Mouse (Mus musculus) lung, postnatal 25 days (tissue): ENCODE results near the gene Oas1g.
"Not testable (repeated sequence)": the region's sequence is repeated elsewhere in the genome, so short reads cannot be mapped to it uniquely, and the experiment has no call there.

ENCODE experiments used
- DNase-seq: peaks from one replicate; pipeline ENCODE4 v3.0.0; 2022; ENCODE audit warnings: low spot score

Oas1g gene

DNA sequence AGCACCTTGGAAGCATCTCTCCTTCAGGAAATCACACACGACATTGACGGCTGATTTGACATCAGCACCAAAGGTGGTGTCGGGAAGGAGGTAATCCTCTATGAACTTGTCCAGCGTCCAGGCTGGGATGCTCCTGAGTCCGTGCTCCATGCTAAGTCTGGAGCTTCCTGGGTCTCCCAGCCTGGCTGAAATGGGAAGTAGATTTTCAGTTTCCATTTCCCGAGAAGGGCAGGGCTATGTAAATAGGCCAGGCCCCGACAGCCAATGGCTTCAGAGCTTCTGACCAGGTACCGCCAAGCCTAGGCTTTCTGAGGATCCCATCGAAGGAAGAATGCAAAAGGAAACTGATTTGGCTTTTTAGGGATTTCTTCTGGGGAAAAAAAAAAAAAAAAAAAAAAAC is at the start of gene Oas1g:
Gene Oas1g (minus strand): TSS at position 201 of the 400 bp plus-strand sequence.
- DNase-seq = peak; percentile 13

- DNase-seq = no peak
These were observed 46.6 kb upstream of the Oas1g start for GRCm38 (mm10) chr5:120933966-120934365.

GRCm38 (mm10) chr5:120927036-120927435 is 39.6 kb upstream of the Oas1g start:
- no peak for DNase-seq

DNA sequence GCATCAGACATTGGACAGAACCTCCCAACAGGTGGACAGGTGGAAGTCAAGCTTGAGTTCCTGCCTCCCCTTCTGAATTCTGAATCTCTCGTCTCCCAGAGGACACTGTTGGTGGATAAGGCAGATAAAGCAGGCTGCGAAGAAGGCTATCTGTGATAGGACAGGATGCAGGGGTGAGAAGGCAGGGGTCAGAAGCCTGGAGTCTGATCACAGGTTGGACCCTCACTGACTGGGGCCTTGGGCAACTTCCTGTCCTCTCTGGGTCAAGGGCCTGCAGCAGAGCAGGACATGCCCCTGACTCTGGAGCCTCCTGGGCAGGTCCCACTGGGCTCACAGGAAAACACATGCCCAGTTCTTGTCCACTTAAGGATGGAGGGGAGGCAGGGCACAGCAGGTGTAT is 38.9 kb upstream of the Oas1g start:
- not testable (repeated sequence) for DNase-seq

DNA sequence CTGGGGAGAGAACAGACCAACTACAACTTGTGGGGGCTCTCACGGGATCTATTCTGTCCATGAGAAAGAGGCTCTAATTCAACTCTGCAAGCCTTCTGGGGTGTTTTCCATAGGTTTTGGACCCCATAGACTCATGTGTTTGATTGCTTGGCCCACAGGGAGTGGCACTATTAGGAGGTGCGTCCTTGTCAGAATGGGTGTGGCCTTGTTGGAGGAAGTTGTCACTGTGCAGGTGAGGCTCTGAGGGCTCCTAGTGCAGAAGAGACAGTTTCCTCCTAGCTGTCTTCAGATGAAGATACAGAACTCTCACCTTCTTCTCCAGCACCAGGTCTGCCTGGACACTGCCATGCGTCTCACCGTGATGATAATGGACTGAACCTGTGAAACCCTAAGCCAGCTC is 37.1 kb upstream of the Oas1g start:
- not testable (repeated sequence) for DNase-seq

DNA sequence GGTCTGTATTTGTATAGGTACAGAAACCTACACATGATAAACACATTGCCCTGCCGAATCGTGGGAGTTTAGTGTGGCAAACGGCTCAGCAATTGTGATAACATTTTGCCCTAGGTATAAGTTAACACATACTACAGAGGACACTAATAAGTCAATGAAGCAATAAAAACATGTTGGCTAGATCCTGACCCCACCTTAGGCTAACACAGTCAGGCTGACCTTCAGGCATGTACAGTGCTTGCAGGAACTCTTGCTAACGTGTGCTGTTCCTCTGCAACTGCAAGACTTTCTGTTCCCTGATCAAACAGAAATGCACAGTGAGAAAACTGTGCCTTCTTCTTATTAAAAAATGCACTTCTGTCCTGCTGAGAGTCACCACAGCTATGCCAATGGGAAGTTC is 36.6 kb upstream of the Oas1g start:
- DNase-seq = no peak

DNA sequence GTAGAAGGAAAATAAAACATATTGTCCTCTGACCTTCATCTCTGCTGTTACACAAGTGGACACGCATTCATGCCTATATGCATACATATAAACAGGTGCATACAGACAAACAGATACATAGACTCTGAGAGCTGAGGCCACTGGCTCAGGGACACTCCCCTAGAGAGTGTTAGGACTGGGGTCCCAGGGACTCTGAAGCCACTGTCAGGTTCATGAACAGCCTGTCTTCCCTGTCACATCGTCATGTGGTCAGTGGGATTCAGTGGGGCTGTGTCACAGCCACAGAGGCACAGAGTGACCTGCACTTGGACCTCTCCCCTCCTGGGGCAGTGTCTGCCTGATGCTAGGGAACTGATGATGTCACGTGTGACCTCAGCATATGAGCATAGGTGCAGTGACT is 32.9 kb upstream of the Oas1g start:
- DNase-seq = no peak

GRCm38 (mm10) chr5:120919156-120919935 is 31.9 kb upstream of the Oas1g start:
- not testable (repeated sequence) for DNase-seq

DNA sequence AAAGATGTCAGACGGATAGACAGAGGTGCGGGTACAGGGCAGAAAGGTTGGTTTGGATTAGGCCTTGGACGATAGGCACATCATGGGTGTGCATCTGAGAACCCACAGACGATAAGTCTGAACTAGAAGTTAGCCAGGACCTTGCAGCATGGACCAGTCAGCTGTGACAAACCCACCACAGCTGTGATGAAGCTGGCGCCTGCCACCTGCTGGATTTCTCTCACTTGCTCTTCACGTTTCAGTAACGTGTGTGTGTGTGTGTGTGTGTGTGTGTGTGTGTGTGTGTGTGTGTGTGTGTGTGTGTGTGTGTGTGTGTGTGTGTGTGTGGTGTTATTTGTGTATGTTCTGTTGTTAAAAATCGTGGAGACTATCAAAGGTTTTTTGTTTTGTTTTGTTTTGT is 26.8 kb upstream of the Oas1g start, which contains the start of gene Oas1d:
Gene Oas1d (plus strand): TSS at position 333 of the 400 bp plus-strand sequence.
- DNase-seq = not testable (repeated sequence)

GRCm38 (mm10) chr5:120908196-120908920 is 20.9 kb upstream of the Oas1g start:
- DNase-seq = no peak

DNA sequence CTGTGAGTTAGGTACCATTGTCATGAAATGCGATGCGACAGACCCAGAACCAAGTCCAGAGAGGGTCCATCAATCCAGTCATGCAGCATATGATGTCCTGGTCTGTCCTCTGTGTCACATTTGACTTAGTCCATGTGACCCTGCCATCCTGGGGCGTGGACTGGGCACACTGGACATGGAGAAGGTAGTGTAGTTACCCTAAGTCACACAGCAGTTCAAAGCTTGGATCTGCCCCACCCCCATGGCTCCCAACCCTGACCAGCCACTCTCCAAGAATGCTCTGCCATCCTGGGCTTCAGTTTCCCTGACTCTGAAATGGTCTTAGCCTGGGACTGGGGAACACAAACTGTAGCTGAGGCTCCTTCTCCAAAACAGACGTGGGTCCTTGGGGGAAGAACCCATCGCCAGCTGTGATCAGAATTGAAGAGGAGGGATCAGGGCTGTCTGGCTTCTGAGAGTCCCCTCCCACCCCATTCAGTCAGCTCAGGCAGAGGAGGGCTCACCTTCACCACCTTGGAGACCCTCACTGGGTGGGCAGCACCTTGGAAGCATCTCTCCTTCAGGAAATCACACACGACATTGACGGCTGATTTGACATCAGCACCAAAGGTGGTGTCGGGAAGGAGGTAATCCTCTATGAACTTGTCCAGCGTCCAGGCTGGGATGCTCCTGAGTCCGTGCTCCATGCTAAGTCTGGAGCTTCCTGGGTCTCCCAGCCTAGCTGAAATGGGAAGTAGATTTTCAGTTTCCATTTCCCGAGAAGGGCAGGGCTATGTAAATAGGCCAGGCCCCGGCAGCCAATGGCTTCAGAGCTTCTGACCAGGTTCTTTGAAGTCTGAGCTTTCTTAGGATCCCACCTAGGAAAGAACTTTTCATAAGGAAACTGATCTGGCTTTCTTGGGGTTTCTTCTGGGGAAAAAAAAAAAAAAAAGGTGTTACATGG is 19.6 kb upstream of the Oas1g start, which contains the start of gene Oas1a:
Gene Oas1a (minus strand): TSS at position 731 of the 943 bp plus-strand sequence.
- not testable (repeated sequence) for DNase-seq

- no peak for DNase-seq
These were observed 14.6 kb upstream of the Oas1g start for GRCm38 (mm10) chr5:120902056-120902455.

GRCm38 (mm10) chr5:120900666-120901065 is 13.3 kb upstream of the Oas1g start:
- DNase-seq = no peak

GRCm38 (mm10) chr5:120898726-120899125 is 11.3 kb upstream of the Oas1g start:
- DNase-seq = no peak

DNA sequence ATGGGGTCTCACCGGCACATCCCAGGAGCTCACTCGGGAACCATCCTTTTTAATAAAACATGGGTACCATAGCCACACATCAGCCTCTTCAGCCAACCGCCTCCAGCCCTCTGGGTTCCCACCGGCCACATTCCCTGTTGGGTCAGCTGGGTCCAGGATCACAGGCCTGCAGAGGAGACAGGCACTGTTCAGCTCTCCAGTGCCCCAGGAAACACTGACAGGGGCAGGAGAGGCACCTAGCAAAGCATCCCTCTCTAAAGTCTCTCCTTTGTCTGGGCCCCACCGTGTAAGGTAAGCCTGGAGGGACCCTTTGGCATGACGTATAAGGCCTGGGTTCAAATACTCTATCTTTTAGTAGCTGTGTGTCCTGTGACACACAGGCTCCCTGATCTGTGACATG is 10.9 kb upstream of the Oas1g start:
- DNase-seq = no peak

GRCm38 (mm10) chr5:120895231-120895900 is 8.0 kb upstream of the Oas1g start:
- no peak for DNase-seq

- DNase-seq = not testable (repeated sequence)
These were observed 7.3 kb upstream of the Oas1g start for GRCm38 (mm10) chr5:120894692-120895091.

DNA sequence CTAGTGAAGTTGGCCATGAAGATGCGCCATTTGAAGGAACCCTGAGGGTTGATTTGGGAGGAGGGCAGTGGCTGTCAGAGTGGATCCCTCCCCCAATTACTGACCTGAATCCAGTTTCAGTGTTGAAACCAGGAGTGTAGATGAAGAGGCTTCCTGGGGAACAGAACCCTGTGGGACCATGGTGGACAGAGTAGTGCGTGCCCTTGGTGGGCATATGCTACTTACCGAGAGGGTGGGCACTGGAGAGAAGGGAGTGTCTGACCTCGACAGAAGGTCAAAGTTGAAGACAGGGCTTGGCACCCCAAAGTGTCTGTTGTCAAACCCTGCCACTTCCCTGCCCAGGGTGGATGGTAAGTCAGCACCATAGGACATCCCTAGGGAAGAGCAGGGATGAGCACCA is 6.5 kb upstream of the Oas1g start:
- DNase-seq = not testable (repeated sequence)

DNA sequence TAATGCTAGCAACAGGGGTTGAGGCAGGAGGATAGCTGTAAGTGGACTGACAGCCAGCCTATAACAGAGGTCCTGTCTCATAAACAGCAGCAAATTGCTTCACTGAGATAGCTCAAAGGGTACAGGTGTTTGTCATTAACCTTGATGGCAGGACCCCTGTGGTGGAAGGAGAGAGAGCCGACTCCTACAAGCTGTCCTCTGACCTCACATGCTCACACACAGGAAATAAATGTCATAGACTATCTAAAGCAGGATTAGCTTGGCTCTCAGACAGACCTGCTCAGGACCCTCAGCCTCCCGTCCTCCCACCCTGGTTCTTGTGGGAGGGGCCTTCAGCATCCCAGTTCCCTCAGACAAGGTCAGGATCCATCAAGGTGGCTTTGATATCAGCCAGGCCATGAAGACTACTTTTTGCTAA is 4.8 kb upstream of the Oas1g start:
- no peak for DNase-seq

DNA sequence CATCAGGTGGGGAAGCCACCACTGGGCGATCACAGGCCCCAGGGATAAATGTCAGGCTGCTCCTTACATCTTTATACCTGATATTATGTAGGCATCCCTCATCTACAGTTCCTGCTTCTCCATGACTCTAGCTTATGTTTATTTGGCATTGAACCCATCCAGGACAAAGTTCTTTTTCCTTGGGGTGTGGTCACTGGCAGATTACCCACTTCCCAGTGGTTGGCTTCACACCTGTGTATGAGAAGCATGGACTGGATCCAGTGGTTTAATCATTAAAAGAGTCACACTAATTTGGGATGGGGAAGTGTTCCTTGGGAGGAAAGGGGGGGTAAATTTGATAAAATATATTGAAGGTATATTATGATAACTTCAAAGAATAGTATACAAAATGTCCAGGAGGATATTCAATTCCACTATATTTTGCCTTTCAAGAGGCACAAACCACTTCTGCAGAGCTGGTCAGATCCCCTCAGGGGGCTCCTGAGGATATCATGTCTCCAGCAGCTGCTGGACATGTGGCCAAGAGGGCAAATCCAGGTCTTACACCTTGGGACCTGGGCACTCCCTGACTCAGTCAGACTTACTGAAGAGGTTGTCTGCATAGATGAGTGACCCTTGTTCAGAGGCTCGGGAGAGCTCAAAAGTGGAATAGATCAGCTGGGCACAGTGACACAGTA is 4.3 kb upstream of the Oas1g start:
- DNase-seq = not testable (repeated sequence)

DNA sequence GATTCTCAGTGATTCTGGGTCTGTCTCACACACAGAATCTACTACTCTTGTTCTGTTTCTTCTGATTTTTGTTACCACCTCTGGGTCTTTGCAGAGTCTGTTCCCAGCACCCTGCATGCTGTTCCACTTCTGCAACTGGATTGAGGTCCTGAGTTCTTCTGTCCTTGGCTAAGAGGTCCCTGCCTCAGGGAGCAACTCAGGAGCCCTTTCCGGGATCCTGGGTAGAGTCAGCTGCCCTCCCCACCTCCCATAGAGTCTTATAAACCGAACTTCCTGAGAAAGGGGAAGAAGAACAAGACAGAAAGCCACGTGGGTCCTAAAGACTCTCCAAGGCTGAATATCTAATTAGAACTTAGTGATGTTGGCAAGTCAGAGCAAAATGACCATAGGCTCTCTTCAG is 3.6 kb upstream of the Oas1g start:
- no peak for DNase-seq
